Mouse (Mus musculus): ENCODE measurements at regions not wholly inside any gene's neighbourhood (a gene's known extent, or its start where the extent isn't known, plus 50 kb on each side); places are given as distances from the start of the nearest gene placed in this dataset.

GRCm38 (mm10) chr1:76873207-76873606 is 641.7 kb downstream of the Epha4 start:
- 81% methylated on average over 4 of the region's 4 CpGs for WGBS (ENCODE audit: insufficient replicate concordance)

GRCm38 (mm10) chr1:76880111-76880782 is 634.6 kb downstream of the Epha4 start:
- DNase-seq (no peak), ATAC-seq (no peak)
- H3K27me3 ChIP-seq (ENCODE audit: insufficient read depth, low read length): no peaks in the 10 kb centered on the region
- no peak overlapping the region for H3K4me2 ChIP-seq (ENCODE audit: low read depth, low read length)
- H3K27ac ChIP-seq (ENCODE audit: low read depth): no peak overlapping the region
- no peak overlapping the region for H3K4me3 ChIP-seq (ENCODE audit: low read depth, low read length)
- 69% methylated on average over 6 of the region's 6 CpGs for WGBS (ENCODE audit: insufficient replicate concordance)
- H3K36me3 ChIP-seq (replicated peaks; ENCODE audit: insufficient read depth, low read length): no peaks in the 10 kb centered on the region
- TF ChIP-seq CTCF (IDR thresholded peaks at IDR 0.05; ENCODE audit: low read depth) (no peak), EP300 (IDR thresholded peaks at IDR 0.05; ENCODE audit: low read depth) (no peak)
- H3K9ac ChIP-seq (replicated peaks): no peak overlapping the region
- H3K4me1 ChIP-seq (ENCODE audit: insufficient read depth): 0 out of 2 replicates have a peak, but pooled peaks cover 3% of the 10 kb centered on the region
- no peaks in the 10 kb centered on the region for H3K9me3 ChIP-seq (ENCODE audit: low read length)

More at GRCm38 (mm10) chr1:76873207-76873606, 641.7 kb downstream of the Epha4 start:
- no peaks in the 10 kb centered on the region for H3K27me3 ChIP-seq (ENCODE audit: insufficient read depth, low read length)
- H3K36me3 ChIP-seq (replicated peaks; ENCODE audit: insufficient read depth, low read length): no peaks in the 10 kb centered on the region
- no peak overlapping the region for H3K4me2 ChIP-seq (ENCODE audit: low read depth, low read length)
- H3K9ac ChIP-seq (replicated peaks): no peak overlapping the region
- no peaks in the 10 kb centered on the region for H3K9me3 ChIP-seq (ENCODE audit: low read length)
- H3K27ac ChIP-seq (ENCODE audit: low read depth): no peak overlapping the region
- no peaks in the 10 kb centered on the region for H3K4me1 ChIP-seq (ENCODE audit: insufficient read depth)
- no peak for DNase-seq
- no peak overlapping the region for H3K4me3 ChIP-seq (ENCODE audit: low read depth, low read length)
- ATAC-seq: no peak
- TF ChIP-seq CTCF (IDR thresholded peaks at IDR 0.05; ENCODE audit: low read depth) (no peak), EP300 (IDR thresholded peaks at IDR 0.05; ENCODE audit: low read depth) (no peak)

GRCm38 (mm10) chr1:76880783-76881145 is 634.1 kb downstream of the Epha4 start:
- DNase-seq (no peak), ATAC-seq (no peak)
- Histone ChIP-seq H3K36me3 (replicated peaks; ENCODE audit: insufficient read depth, low read length) (no peaks in the 10 kb centered on the region), H3K4me3 (ENCODE audit: low read depth, low read length) (no peak overlapping the region), H3K9ac (replicated peaks) (no peak overlapping the region), H3K27me3 (ENCODE audit: insufficient read depth, low read length) (no peaks in the 10 kb centered on the region), H3K4me1 (ENCODE audit: insufficient read depth) (0 out of 2 replicates have a peak, but pooled peaks cover 3% of the 10 kb centered on the region), H3K4me2 (ENCODE audit: low read depth, low read length) (no peak overlapping the region), H3K9me3 (ENCODE audit: low read length) (no peaks in the 10 kb centered on the region), H3K27ac (ENCODE audit: low read depth) (no peak overlapping the region)
- TF ChIP-seq CTCF (IDR thresholded peaks at IDR 0.05; ENCODE audit: low read depth) (no peak), EP300 (IDR thresholded peaks at IDR 0.05; ENCODE audit: low read depth) (no peak)
- WGBS (ENCODE audit: insufficient replicate concordance): 68% methylated on average over 4 of the region's 4 CpGs

- no peaks in the 10 kb centered on the region for H3K36me3 ChIP-seq (replicated peaks; ENCODE audit: insufficient read depth, low read length)
- H3K27me3 ChIP-seq (ENCODE audit: insufficient read depth, low read length): no peaks in the 10 kb centered on the region
- 79% methylated on average over 17 of the region's 17 CpGs for WGBS (ENCODE audit: insufficient replicate concordance)
- H3K9me3 ChIP-seq (ENCODE audit: low read length): no peaks in the 10 kb centered on the region
- no peak for ATAC-seq
- H3K4me2 ChIP-seq (ENCODE audit: low read depth, low read length): no peak overlapping the region
- H3K4me3 ChIP-seq (ENCODE audit: low read depth, low read length): no peak overlapping the region
- no peak overlapping the region for H3K27ac ChIP-seq (ENCODE audit: low read depth)
- no peak for DNase-seq
- H3K4me1 ChIP-seq (ENCODE audit: insufficient read depth): no peaks in the 10 kb centered on the region
- no peak overlapping the region for H3K9ac ChIP-seq (replicated peaks)
- no peak for TF ChIP-seq EP300 (IDR thresholded peaks at IDR 0.05; ENCODE audit: low read depth)
- no peak for TF ChIP-seq CTCF (IDR thresholded peaks at IDR 0.05; ENCODE audit: low read depth)
Measured at GRCm38 (mm10) chr1:76896152-76896864, 618.6 kb downstream of the Epha4 start.

- H3K36me3 ChIP-seq (replicated peaks; ENCODE audit: insufficient read depth, low read length): no peaks in the 10 kb centered on the region
- H3K27me3 ChIP-seq (ENCODE audit: insufficient read depth, low read length): no peaks in the 10 kb centered on the region
- TF ChIP-seq CTCF (IDR thresholded peaks at IDR 0.05; ENCODE audit: low read depth) (no peak), EP300 (IDR thresholded peaks at IDR 0.05; ENCODE audit: low read depth) (no peak)
- ATAC-seq (no peak), DNase-seq (no peak)
- no peak overlapping the region for H3K4me2 ChIP-seq (ENCODE audit: low read depth, low read length)
- WGBS (ENCODE audit: insufficient replicate concordance): 69% methylated on average over 5 of the region's 7 CpGs
- no peaks in the 10 kb centered on the region for H3K9me3 ChIP-seq (ENCODE audit: low read length)
- H3K4me1 ChIP-seq (ENCODE audit: insufficient read depth): no peaks in the 10 kb centered on the region
- no peak overlapping the region for H3K27ac ChIP-seq (ENCODE audit: low read depth)
- no peak overlapping the region for H3K4me3 ChIP-seq (ENCODE audit: low read depth, low read length)
- no peak overlapping the region for H3K9ac ChIP-seq (replicated peaks)
Measured at GRCm38 (mm10) chr1:76897431-76897830, 617.5 kb downstream of the Epha4 start.

- H3K36me3 ChIP-seq (replicated peaks; ENCODE audit: insufficient read depth, low read length): no peaks in the 10 kb centered on the region
- no peak overlapping the region for H3K27ac ChIP-seq (ENCODE audit: low read depth)
- DNase-seq (peak; percentile 39), ATAC-seq (peak; percentile 98)
- no peak overlapping the region for H3K4me2 ChIP-seq (ENCODE audit: low read depth, low read length)
- H3K9me3 ChIP-seq (ENCODE audit: low read length): no peaks in the 10 kb centered on the region
- no peak overlapping the region for H3K4me3 ChIP-seq (ENCODE audit: low read depth, low read length)
- no peaks in the 10 kb centered on the region for H3K27me3 ChIP-seq (ENCODE audit: insufficient read depth, low read length)
- H3K9ac ChIP-seq (replicated peaks): no peak overlapping the region
- WGBS (ENCODE audit: insufficient replicate concordance): 60% methylated on average over 3 of the region's 3 CpGs
- TF ChIP-seq EP300 (IDR thresholded peaks at IDR 0.05; ENCODE audit: low read depth) (peak; percentile 58), CTCF (IDR thresholded peaks at IDR 0.05; ENCODE audit: low read depth) (no peak)
- H3K4me1 ChIP-seq (ENCODE audit: insufficient read depth): peaks cover 2% of the 10 kb centered on the region; the same call in 1 of the 2 replicates
Measured at GRCm38 (mm10) chr1:76911472-76911871, 603.4 kb downstream of the Epha4 start.

Measured in liver, postnatal 0 days (tissue).